Mouse (Mus musculus) embryonic facial prominence, embryonic 13.5 days (tissue): ENCODE results near the gene Dnajc3. TPM values are rescaled to one million over a fixed set of nuclear protein-coding genes. Genes with fewer than 3 reads are reported as not detected.

Experiments used
- ATAC-seq: fragments of 200-750 bp; cut with Nextera tagmentation; 2 replicates; pipeline ENCODE4 v1.8.0; 2017; ENCODE audit warnings: low read depth; ENCODE audit not compliant: insufficient number of reproducible peaks, insufficient read depth, low FRiP score, low TSS enrichment
- H3K27ac ChIP-seq: fragments of 300-500 bp; sonication (generic); 2 replicates; pipeline ENCODE4 v1.5.1; 2015; ENCODE audit warnings: moderate library complexity, mild to moderate bottlenecking, inconsistent platforms
- H3K27me3 ChIP-seq: fragments of 300-500 bp; sonication (generic); 2 replicates; pipeline ENCODE4 v1.6.1; 2015; ENCODE audit warnings: mild to moderate bottlenecking, inconsistent platforms
- H3K36me3 ChIP-seq: fragments of 300-500 bp; sonication (generic); 2 replicates; pipeline ENCODE4 v1.6.1; 2015; ENCODE audit warnings: mild to moderate bottlenecking, inconsistent platforms
- H3K4me1 ChIP-seq: fragments of 300-500 bp; sonication (generic); 2 replicates; pipeline ENCODE4 v1.6.1; 2015; ENCODE audit warnings: inconsistent platforms
- H3K4me2 ChIP-seq: fragments of 300-500 bp; sonication (generic); 2 replicates; pipeline ENCODE4 v1.6.1; 2015; ENCODE audit warnings: moderate library complexity, mild to moderate bottlenecking, inconsistent platforms
- H3K4me3 ChIP-seq: fragments of 300-500 bp; sonication (generic); 2 replicates; pipeline ENCODE4 v1.5.1; 2015; ENCODE audit warnings: mild to moderate bottlenecking, inconsistent platforms
- H3K9ac ChIP-seq: fragments of 300-500 bp; sonication (generic); 2 replicates; pipeline ENCODE4 v1.6.1; 2015; ENCODE audit warnings: mild to moderate bottlenecking, inconsistent platforms
- H3K9me3 ChIP-seq: fragments of 300-500 bp; sonication (generic); 2 replicates; pipeline ENCODE4 v1.6.1; 2016; ENCODE audit warnings: inconsistent platforms
- WGBS: fragments of 180-500 bp; shearing (Covaris S2); methylation state at CpG from one replicate; pipeline ENCODE4 v1.1.7; 2015; ENCODE audit warnings: mixed read lengths; 5-methylcytosine and 5-hydroxymethylcytosine counted together
- polyA plus RNA-seq: library from polyadenylated mRNA; unstranded; fragments of >200 nt; fragmentation: Nextera tagmentation; extraction: Ambion mirVana; gene quantifications from 2 replicates; pipeline ENCODE4 v1.2.1, GENCODE M21; 2015

Dnajc3 gene
- polyA plus RNA-seq, 1 experiment from 2014 or later = 27.2 TPM

GRCm38 (mm10) chr14:119025889-119026288 is 88.1 kb downstream of the Dnajc3 start:
- no peaks in the 10 kb centered on the region for H3K9me3 ChIP-seq
- H3K4me2 ChIP-seq = no peak overlapping the region
- no peak overlapping the region for H3K27ac ChIP-seq
- no peak overlapping the region for H3K9ac ChIP-seq
- no peak for ATAC-seq
- 76% methylated on average over 5 of the region's 5 CpGs for WGBS
- H3K27me3 ChIP-seq = no peaks in the 10 kb centered on the region
- no peak overlapping the region for H3K4me3 ChIP-seq
- H3K4me1 ChIP-seq = no peaks in the 10 kb centered on the region
- peaks cover 25% of the 10 kb centered on the region for H3K36me3 ChIP-seq

GRCm38 (mm10) chr14:119027130-119027529 is 89.4 kb downstream of the Dnajc3 start:
- Histone ChIP-seq H3K27ac (no peak overlapping the region), H3K9ac (no peak overlapping the region), H3K4me1 (no peaks in the 10 kb centered on the region), H3K4me3 (no peak overlapping the region), H3K36me3 (peaks cover 34% of the 10 kb centered on the region), H3K9me3 (no peaks in the 10 kb centered on the region), H3K27me3 (no peaks in the 10 kb centered on the region), H3K4me2 (no peak overlapping the region)
- WGBS = 52% methylated on average over 4 of the region's 4 CpGs
- ATAC-seq = no peak

- 69% methylated on average over 2 of the region's 2 CpGs for WGBS
- Histone ChIP-seq H3K4me3 (no peak overlapping the region), H3K36me3 (peaks cover 36% of the 10 kb centered on the region), H3K4me1 (no peaks in the 10 kb centered on the region), H3K9me3 (no peaks in the 10 kb centered on the region), H3K27ac (no peak overlapping the region), H3K9ac (no peak overlapping the region), H3K27me3 (no peaks in the 10 kb centered on the region), H3K4me2 (no peak overlapping the region)
- ATAC-seq = no peak
These were observed 90.0 kb downstream of the Dnajc3 start for GRCm38 (mm10) chr14:119027675-119028253.

Other genes starting within 250 kb of the Dnajc3 start
- gene Abcc4, start 231.8 kb upstream of the Dnajc3 start, polyA plus RNA-seq = 2.0 and 3.7 TPM in 2 replicates
- gene Cldn10, start 150.1 kb upstream of the Dnajc3 start, polyA plus RNA-seq = 3.8 and 5.5 TPM in 2 replicates
- 36.0 and 37.7 TPM in 2 replicates for gene Dzip1, start 12.5 kb upstream of the Dnajc3 start, polyA plus RNA-seq
- 15.9 and 17.2 TPM in 2 replicates for gene Uggt2, start 161.5 kb downstream of the Dnajc3 start, polyA plus RNA-seq
- gene Hs6st3, start 200.4 kb downstream of the Dnajc3 start, polyA plus RNA-seq = 0.27 and 0.30 TPM in 2 replicates